Mouse (Mus musculus) embryonic fibroblast, embryonic 13.5 days (primary cell): ENCODE measurements around the gene Atxn7l1. TPM values are rescaled to one million over a fixed set of nuclear protein-coding genes. Genes with fewer than 3 reads are reported as not detected.

Experiments used
- H3K27ac ChIP-seq: 2 replicates; pipeline ENCODE4 v1.5.1; 2012; ENCODE audit warnings: low read length, control low read depth, inconsistent platforms; ENCODE audit not compliant: insufficient read depth
- H3K4me1 ChIP-seq: 2 replicates; pipeline ENCODE4 v1.6.1; 2011; ENCODE audit warnings: low read length; ENCODE audit not compliant: control insufficient read depth, insufficient read depth
- H3K4me3 ChIP-seq: 2 replicates; pipeline ENCODE4 v1.5.1; 2011; ENCODE audit warnings: mild to moderate bottlenecking, control low read depth, low read length; ENCODE audit not compliant: insufficient read depth
- CTCF ChIP-seq: IDR thresholded peaks from 2 replicates; pipeline ENCODE4 v1.5.1; 2011; ENCODE audit warnings: mild to moderate bottlenecking, control low read depth, low read length, moderate library complexity, borderline replicate concordance; ENCODE audit not compliant: insufficient read depth
- POLR2A ChIP-seq: IDR thresholded peaks from 2 replicates; pipeline ENCODE4 v1.6.1; 2011; ENCODE audit warnings: low read depth, mild to moderate bottlenecking, control low read depth, low read length, moderate library complexity
- polyA plus RNA-seq: library from polyadenylated mRNA; stranded (reverse); fragments of >200 nt; gene quantifications from 2 replicates; pipeline ENCODE4 v1.2.4, GENCODE M21; 2011; ENCODE audit warnings: low read depth; ENCODE audit not compliant: missing spikeins, insufficient read length

Atxn7l1 gene
- polyA plus RNA-seq, 1 experiment: 19.5 TPM

DNA sequence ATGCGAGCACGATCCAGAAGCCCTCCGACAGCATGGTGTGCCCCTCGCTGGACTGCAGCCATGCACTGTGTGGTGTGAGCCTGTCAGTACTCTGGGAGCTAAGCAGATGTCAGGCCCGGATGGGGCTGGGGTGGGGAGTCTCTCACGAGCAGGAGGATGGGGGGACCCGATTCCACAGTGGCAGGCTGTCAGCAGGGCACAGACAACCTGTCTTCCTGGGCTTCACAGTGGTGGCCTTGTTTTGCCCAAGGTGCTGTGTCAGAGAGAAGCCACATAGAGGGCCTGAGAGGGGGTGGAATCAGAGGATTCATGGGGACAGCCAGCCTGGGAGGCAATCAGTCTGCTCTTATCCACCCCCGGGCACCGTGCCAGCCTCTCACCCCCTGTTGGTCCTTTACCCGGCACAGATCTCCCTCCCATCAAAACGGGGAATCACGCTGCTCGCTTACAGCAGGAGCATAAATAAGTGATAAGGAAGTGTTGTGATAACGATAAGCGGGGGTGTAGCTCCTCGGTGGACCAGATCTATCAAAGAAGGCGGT lies 193.9 kb downstream of the Atxn7l1 start:
- TF ChIP-seq POLR2A (no peak), CTCF (no peak)
- Histone ChIP-seq H3K27ac (no peak overlapping the region), H3K4me1 (no peaks in the 10 kb centered on the region), H3K4me3 (no peak overlapping the region)

DNA sequence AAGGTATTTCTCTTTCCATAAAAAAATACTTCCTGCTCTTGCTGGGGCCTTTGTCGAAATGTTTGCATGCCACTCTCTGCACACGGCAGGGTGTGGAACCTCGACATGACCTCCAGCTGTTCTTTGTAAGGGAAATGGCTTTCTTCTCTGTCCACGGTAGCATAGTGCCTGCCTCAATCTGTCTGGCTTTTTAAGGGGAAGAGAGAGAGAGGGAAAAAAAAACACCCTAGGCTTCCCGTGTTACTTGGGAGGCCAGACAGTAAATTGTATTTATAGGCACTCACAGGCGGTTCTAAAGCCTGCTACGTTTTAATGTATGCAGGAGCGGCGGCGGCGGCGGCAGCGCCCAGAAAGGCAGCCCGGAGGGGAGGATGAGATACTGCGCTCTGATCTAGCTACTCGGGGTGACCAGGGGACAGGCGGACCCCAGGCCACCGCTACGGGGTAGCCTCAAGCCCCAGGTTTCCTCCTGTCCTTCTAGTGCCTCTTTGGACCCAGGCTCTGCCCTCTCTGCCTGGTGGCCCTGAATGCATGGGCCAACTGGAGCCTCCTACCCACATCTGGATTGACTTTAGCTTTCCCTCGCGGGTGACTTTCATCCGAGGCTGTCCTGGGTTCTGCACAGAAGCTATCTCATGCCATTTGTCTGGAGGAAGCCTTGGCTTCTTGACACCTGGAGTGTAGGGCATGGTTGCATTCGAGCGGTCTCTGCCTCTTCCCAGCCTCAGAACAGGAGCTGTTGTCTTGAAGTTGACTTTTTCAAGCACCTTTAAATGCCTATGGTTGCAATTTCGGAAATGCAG lies 197.7 kb downstream of the Atxn7l1 start:
- no peaks in the 10 kb centered on the region for H3K4me1 ChIP-seq
- TF ChIP-seq CTCF (no peak), POLR2A (no peak)
- no peak overlapping the region for H3K4me3 ChIP-seq
- H3K27ac ChIP-seq: no peak overlapping the region

DNA sequence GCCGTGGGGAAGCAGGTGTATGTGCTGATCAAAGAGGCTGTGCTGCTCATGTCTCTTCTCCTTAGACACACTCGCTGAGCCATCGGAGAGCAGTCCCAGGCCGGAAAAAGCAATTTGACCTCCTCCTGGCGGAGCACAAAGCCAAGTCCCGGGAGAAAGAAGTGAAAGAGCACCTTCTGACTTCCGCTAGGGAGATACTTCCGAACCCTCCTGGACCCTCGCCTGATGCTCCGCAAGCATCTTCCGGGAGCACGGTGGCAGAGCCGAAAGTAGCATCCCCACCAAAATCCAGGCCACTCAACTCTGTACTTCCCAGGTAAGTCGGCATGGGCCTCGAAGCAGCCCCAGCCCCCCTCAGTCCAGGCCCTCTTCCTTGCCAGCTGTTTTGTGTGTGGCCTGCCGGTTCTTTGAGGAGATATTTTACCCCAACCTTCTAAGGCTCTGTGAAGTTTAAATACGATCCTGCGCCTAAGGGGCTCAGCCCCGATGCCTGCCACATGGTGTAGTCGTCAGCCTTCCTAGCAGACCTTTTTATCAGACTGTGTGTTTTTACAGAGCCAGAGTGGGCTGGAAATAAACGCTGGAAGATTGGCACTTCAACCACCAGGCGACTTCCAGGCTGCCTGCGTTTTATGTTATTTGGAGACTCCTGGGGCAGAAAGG lies 198.4 kb downstream of the Atxn7l1 start:
- H3K27ac ChIP-seq: no peak overlapping the region
- TF ChIP-seq POLR2A (no peak), CTCF (no peak)
- H3K4me3 ChIP-seq: no peak overlapping the region
- no peaks in the 10 kb centered on the region for H3K4me1 ChIP-seq

DNA sequence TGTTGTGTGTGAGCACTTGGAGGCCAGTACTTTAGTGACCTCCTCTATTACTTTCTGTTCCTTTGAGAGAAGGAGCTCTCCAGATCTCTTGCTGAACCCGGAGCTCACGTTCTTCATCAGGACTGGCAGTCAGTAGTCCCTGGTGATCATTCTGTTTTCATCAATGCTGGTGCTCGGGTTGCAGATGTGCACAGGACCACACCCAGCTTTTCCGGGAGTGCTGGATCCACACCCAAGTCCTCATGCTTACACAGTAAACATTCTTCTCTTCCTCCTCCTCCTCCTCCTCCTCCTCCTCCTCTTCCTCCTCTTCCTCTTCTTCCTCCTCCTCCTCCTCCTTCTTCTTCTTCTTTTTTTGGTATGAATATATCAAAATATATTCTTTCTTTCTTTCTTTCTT lies 205.2 kb downstream of the Atxn7l1 start:
- no peak overlapping the region for H3K27ac ChIP-seq
- no peaks in the 10 kb centered on the region for H3K4me1 ChIP-seq
- TF ChIP-seq CTCF (no peak), POLR2A (no peak)
- no peak overlapping the region for H3K4me3 ChIP-seq

DNA sequence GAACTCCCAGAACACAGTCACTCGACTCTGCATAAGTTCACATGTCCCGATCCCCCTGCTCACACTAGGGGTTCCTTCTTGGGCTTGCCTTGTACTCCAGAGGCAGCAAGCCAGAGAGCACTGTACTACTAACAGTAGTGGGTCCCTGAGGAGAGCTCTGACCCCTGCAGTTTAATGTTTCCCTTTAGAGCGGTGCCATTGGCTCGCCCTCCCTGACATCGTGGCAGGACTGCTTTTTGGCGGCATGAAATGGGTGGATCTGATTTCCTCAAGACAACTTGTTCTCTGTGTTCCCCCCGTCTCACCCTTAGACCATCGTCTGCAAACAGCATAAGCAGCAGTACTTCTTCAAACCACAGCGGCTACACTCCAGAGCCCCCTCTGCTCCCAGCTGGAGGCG lies 210.9 kb downstream of the Atxn7l1 start:
- Histone ChIP-seq H3K4me1 (no peaks in the 10 kb centered on the region), H3K27ac (no peak overlapping the region), H3K4me3 (no peak overlapping the region)
- no peak for TF ChIP-seq CTCF
- TF ChIP-seq POLR2A: no peak

DNA sequence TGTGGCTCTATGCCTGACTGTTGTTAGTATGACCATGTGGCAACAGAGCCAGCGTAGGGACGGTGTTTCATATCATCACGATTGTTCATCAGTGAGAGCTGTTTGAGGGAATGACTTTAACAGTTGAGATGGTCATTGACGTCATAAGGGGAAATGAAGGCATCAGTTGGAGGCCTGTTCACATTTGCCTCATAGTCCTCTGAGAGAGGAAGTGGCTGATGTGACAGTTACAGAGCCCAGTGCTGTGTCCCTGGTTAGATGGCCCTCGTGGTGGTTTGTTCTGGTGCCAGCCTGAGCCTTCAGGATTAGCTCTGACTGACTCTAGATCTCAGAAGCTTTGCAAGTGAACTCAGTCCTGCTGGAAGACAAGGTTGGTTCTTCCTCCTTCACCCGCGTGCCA lies 211.7 kb downstream of the Atxn7l1 start:
- no peak overlapping the region for H3K27ac ChIP-seq
- no peaks in the 10 kb centered on the region for H3K4me1 ChIP-seq
- H3K4me3 ChIP-seq: no peak overlapping the region
- no peak for TF ChIP-seq CTCF
- TF ChIP-seq POLR2A: no peak

DNA sequence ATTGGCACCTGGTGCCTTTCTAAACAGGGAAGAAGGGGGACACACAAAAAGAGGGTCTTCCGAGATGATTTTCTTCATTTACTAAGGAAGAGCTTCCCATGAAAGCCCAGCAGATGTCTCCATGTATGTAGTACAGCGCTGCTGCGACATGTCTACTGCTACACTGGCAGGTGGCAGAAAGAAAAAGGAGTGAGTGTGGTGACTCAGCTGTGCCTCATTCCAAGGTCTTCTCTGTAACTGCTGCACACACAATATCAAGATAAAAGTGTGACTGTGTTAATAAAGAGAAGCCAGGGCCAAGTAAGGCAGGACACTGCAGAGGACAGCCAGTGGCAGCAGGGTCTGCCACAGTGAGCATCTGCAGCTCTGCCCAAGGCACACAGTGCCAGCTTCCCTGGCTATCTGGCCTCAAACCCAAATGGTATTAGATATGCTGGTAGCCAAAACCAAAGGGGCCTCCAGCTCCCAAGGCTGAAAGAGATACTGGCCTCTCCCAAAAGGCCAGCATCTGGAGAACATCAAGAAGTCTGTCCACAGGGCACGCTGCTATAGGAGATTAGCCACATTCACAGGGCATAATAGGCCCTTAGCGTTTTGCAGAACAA lies 212.5 kb downstream of the Atxn7l1 start:
- Histone ChIP-seq H3K27ac (no peak overlapping the region), H3K4me1 (no peaks in the 10 kb centered on the region), H3K4me3 (no peak overlapping the region)
- TF ChIP-seq CTCF: no peak
- TF ChIP-seq POLR2A: no peak

DNA sequence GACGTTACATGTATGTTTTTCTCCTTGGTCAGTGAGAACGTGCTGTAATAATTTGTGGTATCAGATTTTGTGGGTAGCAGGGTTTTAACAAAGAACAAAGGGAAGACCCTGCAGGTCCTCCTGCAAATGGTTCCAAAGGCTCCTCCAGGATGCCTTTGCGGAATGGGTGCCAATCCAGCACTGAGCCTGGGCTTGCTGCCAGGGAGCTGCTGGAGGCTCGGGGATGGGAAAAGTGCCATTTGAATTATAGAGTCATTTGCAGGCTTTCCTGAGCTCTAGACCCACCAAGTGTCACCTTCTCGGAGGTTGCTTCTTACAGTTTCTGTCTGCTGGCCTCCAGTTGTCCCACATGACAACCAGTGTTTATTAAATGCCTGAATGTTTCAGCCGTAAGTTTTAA lies 213.2 kb downstream of the Atxn7l1 start:
- TF ChIP-seq POLR2A (no peak), CTCF (no peak)
- H3K27ac ChIP-seq: no peak overlapping the region

DNA sequence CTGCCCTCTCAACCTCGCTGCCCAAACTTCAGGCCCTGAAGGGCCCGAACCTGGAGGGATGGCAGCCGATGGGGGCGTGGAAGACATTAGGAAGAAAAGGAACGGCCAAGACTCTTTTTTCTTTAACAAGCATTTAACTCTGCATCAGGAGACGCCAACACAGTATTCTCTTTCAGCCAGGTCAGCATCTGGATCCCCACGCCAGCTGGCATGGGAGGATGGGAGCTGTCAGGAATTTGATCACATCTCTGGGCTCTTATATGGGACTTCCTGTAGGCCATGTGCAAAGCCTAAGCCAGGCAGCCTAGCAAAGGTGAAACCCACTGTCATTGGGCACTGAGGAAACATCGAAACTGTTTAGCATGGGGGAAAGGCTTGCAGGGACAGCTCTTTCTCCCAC lies 217.0 kb downstream of the Atxn7l1 start:
- Histone ChIP-seq H3K27ac (no peak overlapping the region), H3K4me1 (no peaks in the 10 kb centered on the region), H3K4me3 (no peak overlapping the region)
- TF ChIP-seq POLR2A (no peak), CTCF (no peak)

More for the DNA sequence above, 213.2 kb downstream of the Atxn7l1 start:
- no peak overlapping the region for H3K4me3 ChIP-seq
- H3K4me1 ChIP-seq: no peaks in the 10 kb centered on the region

DNA sequence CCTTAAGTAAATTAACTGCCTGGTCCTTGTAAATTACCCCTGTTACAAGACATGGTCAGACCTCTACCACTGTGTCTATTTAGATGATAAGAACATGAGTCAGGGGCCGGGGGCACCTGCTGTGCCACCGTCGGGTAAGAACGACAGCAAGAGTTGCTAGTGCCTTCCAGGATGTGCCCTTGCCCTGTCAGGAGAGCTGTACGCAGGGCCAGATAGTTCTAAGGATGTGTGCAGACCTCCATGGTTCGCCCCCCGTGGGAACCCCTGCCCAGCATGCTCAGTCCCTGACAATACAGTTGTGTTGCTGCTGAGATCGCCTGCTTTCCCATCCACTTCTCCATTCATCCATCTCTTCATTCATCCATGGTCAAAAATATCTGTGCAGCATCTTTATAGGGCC lies 217.6 kb downstream of the Atxn7l1 start:
- Histone ChIP-seq H3K27ac (no peak overlapping the region), H3K4me3 (no peak overlapping the region), H3K4me1 (no peaks in the 10 kb centered on the region)
- TF ChIP-seq CTCF (no peak), POLR2A (no peak)
